ENCODE assay signal across 27 mouse cellular contexts in genomic region chr15:11534404-11535251, GRCm38 (mm10).
"Had no signal": no experiment of that assay in that cellular context is flagged by ENCODE, and none has a peak within 500 bp of the region (broad histone marks: within the 10 kb centered on the region; RNA-seq: fewer than 3 reads in every experiment).

No protein-coding gene starts in this region.

- H3K4me2 ChIP-seq: embryonic facial prominence, embryonic 12.5 days; embryonic facial prominence, embryonic 13.5 days; embryonic facial prominence, embryonic 15.5 days; forebrain, embryonic 12.5 days; forebrain, embryonic 13.5 days; forebrain, embryonic 15.5 days had no signal

- H3K4me3 ChIP-seq: embryonic facial prominence, embryonic 10.5 days; embryonic facial prominence, embryonic 12.5 days; embryonic facial prominence, embryonic 13.5 days; embryonic facial prominence, embryonic 15.5 days; erythroblast, embryonic 14.5 days; forebrain, embryonic 10.5 days; forebrain, embryonic 12.5 days; forebrain, embryonic 13.5 days; forebrain, embryonic 15.5 days; gastrocnemius, adult 2 months; heart, adult 2 months had no signal

- H3K27me3 ChIP-seq: embryonic facial prominence, embryonic 12.5 days; embryonic facial prominence, embryonic 13.5 days; embryonic facial prominence, embryonic 15.5 days; forebrain, embryonic 13.5 days; forebrain, embryonic 15.5 days had no signal

- H3K4me1 ChIP-seq: embryonic facial prominence, embryonic 15.5 days had no signal

- H3K9ac ChIP-seq: embryonic facial prominence, embryonic 12.5 days; embryonic facial prominence, embryonic 13.5 days; embryonic facial prominence, embryonic 15.5 days; forebrain, embryonic 12.5 days; forebrain, embryonic 13.5 days; forebrain, embryonic 15.5 days; forebrain, postnatal 0 days had no signal

- ATAC-seq: forebrain, embryonic 13.5 days; forebrain, embryonic 14.5 days; forebrain, embryonic 15.5 days; forebrain, embryonic 16.5 days; forebrain, postnatal 0 days had no signal

- H3K9me3 ChIP-seq: embryonic facial prominence, embryonic 10.5 days; embryonic facial prominence, embryonic 12.5 days; embryonic facial prominence, embryonic 13.5 days; embryonic facial prominence, embryonic 15.5 days; forebrain, embryonic 10.5 days; forebrain, embryonic 12.5 days; forebrain, embryonic 13.5 days; forebrain, embryonic 15.5 days had no signal

- H3K36me3 ChIP-seq: embryonic facial prominence, embryonic 10.5 days; embryonic facial prominence, embryonic 12.5 days; embryonic facial prominence, embryonic 13.5 days; embryonic facial prominence, embryonic 15.5 days; forebrain, embryonic 10.5 days; forebrain, embryonic 12.5 days; forebrain, embryonic 15.5 days had no signal

- DNase-seq: cerebellum, adult 9-10 months; cerebellum, adult 9-11 months; cerebellum, postnatal 10 days; cerebellum, postnatal 14 days; cerebellum, postnatal 25 days; cerebellum, postnatal 36 days; embryo, embryonic 11 days; forebrain, postnatal 0 days; gastrocnemius, adult 2 months; gastrocnemius, postnatal 10 days; gastrocnemius, postnatal 14 days; gastrocnemius, postnatal 25 days; gastrocnemius, postnatal 36 days; heart, adult 11 months; heart, adult 18-20 months; heart, adult 2 months had no signal

- H3K27ac ChIP-seq: embryonic facial prominence, embryonic 10.5 days; embryonic facial prominence, embryonic 12.5 days; embryonic facial prominence, embryonic 13.5 days; embryonic facial prominence, embryonic 15.5 days; forebrain, embryonic 10.5 days; forebrain, embryonic 12.5 days; forebrain, embryonic 13.5 days; forebrain, embryonic 15.5 days; gastrocnemius, adult 2 months; heart, adult 2 months had no signal
